Mouse (Mus musculus): Measurements from ENCODE around the gene Cmss1. TPM values are rescaled to one million over a fixed set of nuclear protein-coding genes. Genes with fewer than 3 reads are reported as not detected.

The Cmss1 gene
- polyA plus RNA-seq, 1 experiment: 2.8 TPM

GRCm38 (mm10) chr16:57349689-57350088 is 257.0 kb downstream of the Cmss1 start:
- Histone ChIP-seq H3K36me3 (ENCODE audit: control insufficient read depth) (no peaks in the 10 kb centered on the region), H3K4me1 (ENCODE audit: control insufficient read depth) (no peaks in the 10 kb centered on the region), H3K27me3 (ENCODE audit: control insufficient read depth) (no peaks in the 10 kb centered on the region), H3K9me3 (ENCODE audit: control insufficient read depth, low read length) (no peaks in the 10 kb centered on the region), H3K4me3 (replicated peaks) (no peak overlapping the region)
- TF ChIP-seq GATA1 (IDR thresholded peaks at IDR 0.05; ENCODE audit: low read length): no peak
- no peak for TF ChIP-seq TAL1 (IDR thresholded peaks at IDR 0.05; ENCODE audit: low read length)

- Histone ChIP-seq H3K9me3 (ENCODE audit: control insufficient read depth, low read length) (no peaks in the 10 kb centered on the region), H3K4me3 (replicated peaks) (no peak overlapping the region), H3K27me3 (ENCODE audit: control insufficient read depth) (no peaks in the 10 kb centered on the region), H3K36me3 (ENCODE audit: control insufficient read depth) (no peaks in the 10 kb centered on the region), H3K4me1 (ENCODE audit: control insufficient read depth) (no peaks in the 10 kb centered on the region)
- TF ChIP-seq TAL1 (IDR thresholded peaks at IDR 0.05; ENCODE audit: low read length) (no peak), GATA1 (IDR thresholded peaks at IDR 0.05; ENCODE audit: low read length) (no peak)
Observed at GRCm38 (mm10) chr16:57349039-57349438, 257.6 kb downstream of the Cmss1 start.

GRCm38 (mm10) chr16:57346258-57346657 is 260.4 kb downstream of the Cmss1 start:
- Histone ChIP-seq H3K9me3 (ENCODE audit: control insufficient read depth, low read length) (no peaks in the 10 kb centered on the region), H3K36me3 (ENCODE audit: control insufficient read depth) (no peaks in the 10 kb centered on the region), H3K4me3 (replicated peaks) (no peak overlapping the region), H3K27me3 (ENCODE audit: control insufficient read depth) (no peaks in the 10 kb centered on the region), H3K4me1 (ENCODE audit: control insufficient read depth) (no peaks in the 10 kb centered on the region)
- TF ChIP-seq TAL1 (IDR thresholded peaks at IDR 0.05; ENCODE audit: low read length) (no peak), GATA1 (IDR thresholded peaks at IDR 0.05; ENCODE audit: low read length) (no peak)

GRCm38 (mm10) chr16:57340613-57340898 is 266.1 kb downstream of the Cmss1 start:
- Histone ChIP-seq H3K36me3 (ENCODE audit: control insufficient read depth) (no peaks in the 10 kb centered on the region), H3K9me3 (ENCODE audit: control insufficient read depth, low read length) (no peaks in the 10 kb centered on the region), H3K27me3 (ENCODE audit: control insufficient read depth) (no peaks in the 10 kb centered on the region), H3K4me3 (replicated peaks) (no peak overlapping the region), H3K4me1 (ENCODE audit: control insufficient read depth) (no peaks in the 10 kb centered on the region)
- TF ChIP-seq TAL1 (IDR thresholded peaks at IDR 0.05; ENCODE audit: low read length) (no peak), GATA1 (IDR thresholded peaks at IDR 0.05; ENCODE audit: low read length) (no peak)

GRCm38 (mm10) chr16:57339765-57340612 is 266.7 kb downstream of the Cmss1 start:
- H3K36me3 ChIP-seq (ENCODE audit: control insufficient read depth): no peaks in the 10 kb centered on the region
- TF ChIP-seq TAL1 (IDR thresholded peaks at IDR 0.05; ENCODE audit: low read length): no peak
- no peak for TF ChIP-seq GATA1 (IDR thresholded peaks at IDR 0.05; ENCODE audit: low read length)
- no peaks in the 10 kb centered on the region for H3K9me3 ChIP-seq (ENCODE audit: control insufficient read depth, low read length)
- no peaks in the 10 kb centered on the region for H3K4me1 ChIP-seq (ENCODE audit: control insufficient read depth)
- no peak overlapping the region for H3K4me3 ChIP-seq (replicated peaks)
- H3K27me3 ChIP-seq (ENCODE audit: control insufficient read depth): no peaks in the 10 kb centered on the region

- no peaks in the 10 kb centered on the region for H3K4me1 ChIP-seq (ENCODE audit: control insufficient read depth)
- H3K27me3 ChIP-seq (ENCODE audit: control insufficient read depth): no peaks in the 10 kb centered on the region
- no peaks in the 10 kb centered on the region for H3K36me3 ChIP-seq (ENCODE audit: control insufficient read depth)
- H3K4me3 ChIP-seq (replicated peaks): no peak overlapping the region
- no peaks in the 10 kb centered on the region for H3K9me3 ChIP-seq (ENCODE audit: control insufficient read depth, low read length)
- TF ChIP-seq TAL1 (IDR thresholded peaks at IDR 0.05; ENCODE audit: low read length) (no peak), GATA1 (IDR thresholded peaks at IDR 0.05; ENCODE audit: low read length) (no peak)
Observed at GRCm38 (mm10) chr16:57336770-57337423, 269.8 kb downstream of the Cmss1 start.

- no peaks in the 10 kb centered on the region for H3K9me3 ChIP-seq (ENCODE audit: control insufficient read depth, low read length)
- TF ChIP-seq GATA1 (IDR thresholded peaks at IDR 0.05; ENCODE audit: low read length) (no peak), TAL1 (IDR thresholded peaks at IDR 0.05; ENCODE audit: low read length) (no peak)
- no peaks in the 10 kb centered on the region for H3K4me1 ChIP-seq (ENCODE audit: control insufficient read depth)
- H3K27me3 ChIP-seq (ENCODE audit: control insufficient read depth): no peaks in the 10 kb centered on the region
- H3K4me3 ChIP-seq (replicated peaks): no peak overlapping the region
- no peaks in the 10 kb centered on the region for H3K36me3 ChIP-seq (ENCODE audit: control insufficient read depth)
Observed at GRCm38 (mm10) chr16:57332301-57332700, 274.4 kb downstream of the Cmss1 start.

GRCm38 (mm10) chr16:57330111-57330510 is 276.6 kb downstream of the Cmss1 start:
- TF ChIP-seq GATA1 (IDR thresholded peaks at IDR 0.05; ENCODE audit: low read length) (no peak), TAL1 (IDR thresholded peaks at IDR 0.05; ENCODE audit: low read length) (no peak)
- Histone ChIP-seq H3K4me3 (replicated peaks) (no peak overlapping the region), H3K4me1 (ENCODE audit: control insufficient read depth) (no peaks in the 10 kb centered on the region), H3K9me3 (ENCODE audit: control insufficient read depth, low read length) (no peaks in the 10 kb centered on the region), H3K36me3 (ENCODE audit: control insufficient read depth) (no peaks in the 10 kb centered on the region), H3K27me3 (ENCODE audit: control insufficient read depth) (no peaks in the 10 kb centered on the region)

- no peaks in the 10 kb centered on the region for H3K27me3 ChIP-seq (ENCODE audit: control insufficient read depth)
- no peaks in the 10 kb centered on the region for H3K4me1 ChIP-seq (ENCODE audit: control insufficient read depth)
- no peaks in the 10 kb centered on the region for H3K36me3 ChIP-seq (ENCODE audit: control insufficient read depth)
- TF ChIP-seq TAL1 (IDR thresholded peaks at IDR 0.05; ENCODE audit: low read length) (no peak), GATA1 (IDR thresholded peaks at IDR 0.05; ENCODE audit: low read length) (no peak)
- H3K9me3 ChIP-seq (ENCODE audit: control insufficient read depth, low read length): no peaks in the 10 kb centered on the region
- H3K4me3 ChIP-seq (replicated peaks): no peak overlapping the region
Observed at GRCm38 (mm10) chr16:57329028-57329427, 277.6 kb downstream of the Cmss1 start.
